Mouse (Mus musculus): Measurements from ENCODE around the gene Xpot. TPM values are rescaled to one million over a fixed set of nuclear protein-coding genes. Genes with fewer than 3 reads are reported as not detected.

Gene Xpot
- polyA plus RNA-seq, 1 experiment from 2014 or later, result 59.0 TPM

GRCm38 (mm10) chr10:121640150-121640930 is 14.2 kb upstream of the Xpot start:
- H3K4me1 ChIP-seq, result peaks cover 20% of the 10 kb centered on the region
- no peak overlapping the region for H3K9ac ChIP-seq
- WGBS, result 50% methylated on average over 6 of the region's 6 CpGs
- H3K27me3 ChIP-seq, result peaks cover 47% of the 10 kb centered on the region
- peak overlapping the region; percentile 96; the same call in 1 of the 2 replicates for H3K4me2 ChIP-seq
- no peaks in the 10 kb centered on the region for H3K9me3 ChIP-seq
- no peak overlapping the region for H3K4me3 ChIP-seq (replicated peaks)
- H3K36me3 ChIP-seq (replicated peaks), result no peaks in the 10 kb centered on the region
- H3K27ac ChIP-seq, result no peak overlapping the region
- peak; percentile 72 for ATAC-seq (ENCODE audit: low FRiP score)

DNA sequence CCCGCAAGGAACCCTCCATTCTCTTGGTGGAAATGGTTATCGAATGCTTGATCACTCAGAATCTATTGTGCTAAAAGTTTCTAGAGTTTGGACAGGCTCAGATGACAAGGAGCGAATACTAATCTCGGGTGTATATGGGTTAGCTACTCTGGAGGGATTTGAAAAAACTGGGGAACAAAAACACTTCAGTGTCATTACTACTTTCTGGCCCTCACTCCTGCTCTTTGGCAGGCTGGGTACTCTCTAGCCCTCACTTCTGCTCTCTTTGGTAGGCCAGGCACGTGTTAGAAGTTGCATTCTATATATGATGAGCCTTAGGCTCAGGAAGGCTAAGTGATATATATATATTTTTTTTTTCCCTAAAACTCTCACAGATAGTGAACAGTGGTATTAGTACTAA is 13.4 kb upstream of the Xpot start:
- no peak for ATAC-seq (ENCODE audit: low FRiP score)

DNA sequence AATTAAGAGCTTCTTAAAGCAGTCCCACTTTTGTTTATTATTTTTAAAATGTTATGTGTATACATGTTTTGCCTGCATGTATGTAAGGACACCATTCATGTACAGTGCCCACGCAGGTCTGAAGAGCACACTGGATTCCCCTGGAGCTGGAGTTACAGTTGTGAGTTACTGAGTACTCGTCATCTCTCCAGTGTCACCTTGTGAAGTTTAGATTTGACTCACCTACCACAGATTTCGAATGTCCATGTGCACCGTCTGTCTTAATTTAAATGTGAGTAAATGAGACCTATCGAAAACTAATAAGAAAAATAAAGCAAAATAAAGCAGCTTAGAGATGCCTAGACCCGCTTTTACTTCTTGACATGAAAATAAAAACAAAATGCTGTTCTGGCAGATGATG is 10.1 kb upstream of the Xpot start:
- Histone ChIP-seq H3K9me3 (no peaks in the 10 kb centered on the region), H3K9ac (no peak overlapping the region), H3K27me3 (peaks cover 16% of the 10 kb centered on the region), H3K4me1 (peaks cover 6% of the 10 kb centered on the region; the same call in 1 of the 2 replicates), H3K27ac (no peak overlapping the region), H3K4me3 (replicated peaks) (no peak overlapping the region), H3K4me2 (no peak overlapping the region), H3K36me3 (replicated peaks) (no peaks in the 10 kb centered on the region)
- ATAC-seq (ENCODE audit: low FRiP score), result no peak
- WGBS, result 93% methylated on average over 6 of the region's 6 CpGs

More for the DNA sequence above, 13.4 kb upstream of the Xpot start:
- H3K4me1 ChIP-seq, result peaks cover 20% of the 10 kb centered on the region
- no peak overlapping the region for H3K9ac ChIP-seq
- H3K4me2 ChIP-seq, result no peak overlapping the region
- H3K27me3 ChIP-seq, result peaks cover 45% of the 10 kb centered on the region
- WGBS, result 77% methylated on average over 5 of the region's 5 CpGs
- H3K9me3 ChIP-seq, result no peaks in the 10 kb centered on the region
- no peak overlapping the region for H3K4me3 ChIP-seq (replicated peaks)
- no peaks in the 10 kb centered on the region for H3K36me3 ChIP-seq (replicated peaks)
- no peak overlapping the region for H3K27ac ChIP-seq

- no peak overlapping the region for H3K9ac ChIP-seq
- H3K9me3 ChIP-seq, result no peaks in the 10 kb centered on the region
- no peaks in the 10 kb centered on the region for H3K36me3 ChIP-seq (replicated peaks)
- no peaks in the 10 kb centered on the region for H3K4me1 ChIP-seq
- H3K27me3 ChIP-seq, result 0 out of 2 replicates have a peak, but pooled peaks cover 5% of the 10 kb centered on the region
- WGBS, result 77% methylated on average over 1 of the region's 1 CpGs
- ATAC-seq (ENCODE audit: low FRiP score), result no peak
- H3K27ac ChIP-seq, result no peak overlapping the region
- no peak overlapping the region for H3K4me3 ChIP-seq (replicated peaks)
- H3K4me2 ChIP-seq, result no peak overlapping the region
These were observed 8.0 kb upstream of the Xpot start for GRCm38 (mm10) chr10:121634159-121634558.

GRCm38 (mm10) chr10:121628561-121629040 is 2.5 kb upstream of the Xpot start:
- Histone ChIP-seq H3K27ac (no peak overlapping the region), H3K9me3 (no peaks in the 10 kb centered on the region), H3K4me3 (replicated peaks) (no peak overlapping the region), H3K4me2 (no peak overlapping the region), H3K4me1 (peaks cover 12% of the 10 kb centered on the region), H3K36me3 (replicated peaks) (no peaks in the 10 kb centered on the region), H3K9ac (no peak overlapping the region), H3K27me3 (no peaks in the 10 kb centered on the region)
- no peak for ATAC-seq (ENCODE audit: low FRiP score)
- 94% methylated on average over 6 of the region's 6 CpGs for WGBS

- Histone ChIP-seq H3K4me2 (peak overlapping the region; percentile 70; the same call in 1 of the 2 replicates), H3K9ac (no peak overlapping the region), H3K36me3 (replicated peaks) (peaks cover 3% of the 10 kb centered on the region; the same call in 1 of the 2 replicates), H3K27ac (no peak overlapping the region), H3K9me3 (no peaks in the 10 kb centered on the region), H3K4me1 (peaks cover 12% of the 10 kb centered on the region), H3K4me3 (replicated peaks) (no peak overlapping the region), H3K27me3 (no peaks in the 10 kb centered on the region)
- ATAC-seq (ENCODE audit: low FRiP score), result no peak
- 87% methylated on average over 10 of the region's 10 CpGs for WGBS
These were observed 1.2 kb upstream of the Xpot start for GRCm38 (mm10) chr10:121627216-121627852.

- Histone ChIP-seq H3K9ac (peak overlapping the region; percentile 88), H3K4me2 (peak overlapping the region; percentile 70), H3K36me3 (replicated peaks) (peaks cover 19% of the 10 kb centered on the region), H3K9me3 (no peaks in the 10 kb centered on the region), H3K27me3 (no peaks in the 10 kb centered on the region), H3K4me1 (peaks cover 12% of the 10 kb centered on the region), H3K4me3 (replicated peaks) (peak overlapping the region; percentile 76), H3K27ac (peak overlapping the region; percentile 93)
- under 1% methylated on average over 41 of the region's 41 CpGs for WGBS
- no peak for ATAC-seq (ENCODE audit: low FRiP score)
These were observed 536 bp downstream of the Xpot start for GRCm38 (mm10) chr10:121625407-121626185.

GRCm38 (mm10) chr10:121625006-121625405 is 1.1 kb downstream of the Xpot start:
- Histone ChIP-seq H3K36me3 (replicated peaks) (peaks cover 24% of the 10 kb centered on the region), H3K4me2 (peak overlapping the region; percentile 70)
- WGBS, result 22% methylated on average over 9 of the region's 9 CpGs

GRCm38 (mm10) chr10:121623670-121624069 is 2.5 kb downstream of the Xpot start:
- ATAC-seq (ENCODE audit: low FRiP score), result no peak
- Histone ChIP-seq H3K27ac (no peak overlapping the region), H3K4me3 (replicated peaks) (no peak overlapping the region), H3K9ac (no peak overlapping the region), H3K9me3 (no peaks in the 10 kb centered on the region), H3K4me2 (no peak overlapping the region), H3K36me3 (replicated peaks) (peaks cover 35% of the 10 kb centered on the region), H3K27me3 (no peaks in the 10 kb centered on the region), H3K4me1 (peaks cover 12% of the 10 kb centered on the region)
- WGBS, result 89% methylated on average over 7 of the region's 7 CpGs

More at GRCm38 (mm10) chr10:121625006-121625405, 1.1 kb downstream of the Xpot start:
- H3K4me3 ChIP-seq (replicated peaks), result peak overlapping the region; percentile 76
- H3K27ac ChIP-seq, result no peak overlapping the region
- no peak for ATAC-seq (ENCODE audit: low FRiP score)
- no peaks in the 10 kb centered on the region for H3K27me3 ChIP-seq
- peak overlapping the region; percentile 88 for H3K9ac ChIP-seq
- no peaks in the 10 kb centered on the region for H3K9me3 ChIP-seq
- peaks cover 12% of the 10 kb centered on the region for H3K4me1 ChIP-seq

GRCm38 (mm10) chr10:121622431-121622830 is 3.7 kb downstream of the Xpot start:
- H3K27me3 ChIP-seq, result no peaks in the 10 kb centered on the region
- no peak overlapping the region for H3K9ac ChIP-seq
- no peak for ATAC-seq (ENCODE audit: low FRiP score)
- H3K9me3 ChIP-seq, result no peaks in the 10 kb centered on the region
- H3K36me3 ChIP-seq (replicated peaks), result peaks cover 46% of the 10 kb centered on the region
- WGBS, result 93% methylated on average over 6 of the region's 6 CpGs
- H3K4me2 ChIP-seq, result no peak overlapping the region
- H3K27ac ChIP-seq, result no peak overlapping the region
- H3K4me1 ChIP-seq, result peaks cover 12% of the 10 kb centered on the region
- H3K4me3 ChIP-seq (replicated peaks), result no peak overlapping the region

GRCm38 (mm10) chr10:121615935-121616334 is 10.2 kb downstream of the Xpot start:
- H3K4me2 ChIP-seq, result no peak overlapping the region
- H3K4me3 ChIP-seq (replicated peaks), result no peak overlapping the region
- no peaks in the 10 kb centered on the region for H3K4me1 ChIP-seq
- no peaks in the 10 kb centered on the region for H3K9me3 ChIP-seq
- no peaks in the 10 kb centered on the region for H3K27me3 ChIP-seq
- ATAC-seq (ENCODE audit: low FRiP score), result no peak
- WGBS, result 44% methylated on average over 7 of the region's 7 CpGs
- H3K27ac ChIP-seq, result no peak overlapping the region
- no peak overlapping the region for H3K9ac ChIP-seq
- peaks cover 84% of the 10 kb centered on the region for H3K36me3 ChIP-seq (replicated peaks)
